In the genomic region with DNA sequence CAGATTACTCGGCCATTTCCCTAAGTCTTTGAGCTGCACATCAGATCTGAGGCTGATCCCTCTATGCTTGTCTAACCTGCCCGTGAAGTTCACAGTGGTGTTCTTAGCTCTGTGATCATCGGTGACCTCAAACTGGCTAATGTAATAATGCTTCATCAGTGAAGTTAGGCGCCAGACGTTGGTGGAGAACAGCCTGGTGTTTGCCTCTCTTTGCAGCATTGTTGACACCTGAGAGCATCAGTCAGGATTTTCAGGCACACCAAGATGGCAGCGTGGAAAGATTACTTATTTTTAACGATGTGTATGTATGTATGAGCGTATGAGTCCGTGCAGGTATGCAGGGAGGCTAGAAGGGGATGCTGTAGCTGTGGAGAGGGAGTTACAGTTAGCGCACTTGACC, we compare ENCODE assay signal across 38 mouse cellular contexts. TPM values are rescaled to one million over a fixed set of nuclear protein-coding genes. Genes with fewer than 3 reads are reported as not detected.
"Had no signal": no experiment of that assay in that cellular context is flagged by ENCODE, and none has a peak within 500 bp of the region (broad histone marks: within the 10 kb centered on the region; RNA-seq: fewer than 3 reads in every experiment).

No protein-coding gene starts in this region.

- H3K9ac ChIP-seq: embryonic facial prominence, embryonic 12.5 days; embryonic facial prominence, embryonic 13.5 days; embryonic facial prominence, embryonic 15.5 days; forebrain, embryonic 12.5 days; forebrain, embryonic 13.5 days; forebrain, embryonic 15.5 days; forebrain, postnatal 0 days had no signal

- H3K4me3 ChIP-seq: embryonic facial prominence, embryonic 10.5 days; embryonic facial prominence, embryonic 12.5 days; embryonic facial prominence, embryonic 13.5 days; embryonic facial prominence, embryonic 15.5 days; erythroblast, embryonic 14.5 days; forebrain, embryonic 10.5 days; forebrain, embryonic 12.5 days; forebrain, embryonic 13.5 days; forebrain, embryonic 15.5 days; gastrocnemius, adult 2 months; heart, adult 2 months had no signal

- H3K27ac ChIP-seq: embryonic facial prominence, embryonic 10.5 days; embryonic facial prominence, embryonic 12.5 days; embryonic facial prominence, embryonic 13.5 days; embryonic facial prominence, embryonic 15.5 days; forebrain, embryonic 10.5 days; forebrain, embryonic 12.5 days; forebrain, embryonic 13.5 days; forebrain, embryonic 15.5 days; gastrocnemius, adult 2 months; heart, adult 2 months had no signal

- H3K4me2 ChIP-seq: embryonic facial prominence, embryonic 12.5 days; embryonic facial prominence, embryonic 13.5 days; embryonic facial prominence, embryonic 15.5 days; forebrain, embryonic 12.5 days; forebrain, embryonic 13.5 days; forebrain, embryonic 15.5 days had no signal

- H3K9me3 ChIP-seq: embryonic facial prominence, embryonic 10.5 days; embryonic facial prominence, embryonic 12.5 days; embryonic facial prominence, embryonic 13.5 days; embryonic facial prominence, embryonic 15.5 days; forebrain, embryonic 10.5 days; forebrain, embryonic 12.5 days; forebrain, embryonic 13.5 days; forebrain, embryonic 15.5 days had no signal

- H3K27me3 ChIP-seq: embryonic facial prominence, embryonic 12.5 days; embryonic facial prominence, embryonic 13.5 days; embryonic facial prominence, embryonic 15.5 days; forebrain, embryonic 12.5 days; forebrain, embryonic 13.5 days; forebrain, embryonic 15.5 days had no signal

- ATAC-seq: forebrain, embryonic 13.5 days; forebrain, embryonic 14.5 days; forebrain, embryonic 15.5 days; forebrain, embryonic 16.5 days; forebrain, postnatal 0 days had no signal

- DNase-seq: cerebellum, adult 2 months; cerebellum, adult 8-10 months; cerebellum, adult 9-10 months; cerebellum, adult 9-11 months; cerebellum, postnatal 10 days; cerebellum, postnatal 14 days; cerebellum, postnatal 25 days; cerebellum, postnatal 36 days; embryo, embryonic 11 days; forebrain, postnatal 0 days; gastrocnemius, adult 2 months; gastrocnemius, postnatal 10 days; gastrocnemius, postnatal 14 days; gastrocnemius, postnatal 25 days; gastrocnemius, postnatal 36 days; heart, adult 18-20 months; heart, adult 2 months had no signal

- H3K36me3 ChIP-seq: embryonic facial prominence, embryonic 12.5 days; embryonic facial prominence, embryonic 15.5 days; forebrain, embryonic 12.5 days; forebrain, embryonic 15.5 days had no signal

RNA-seq across cellular contexts. Expression of gene Gcnt3, which starts 51.8 kb away (rescaled TPM):
- total RNA-seq: common myeloid progenitor, adult 5-6 weeks; forebrain, postnatal 0 days; gastrocnemius, adult 18-20 months; gastrocnemius, adult 2 months; gastrocnemius, adult 8-10 months; gastrocnemius, postnatal 10 days; gastrocnemius, postnatal 14 days; gastrocnemius, postnatal 25 days; gastrocnemius, postnatal 36 days; gastrocnemius, postnatal 4 days; granulocyte monocyte progenitor cell, adult 5-6 weeks; heart, adult 18-20 months; heart, adult 2 months had no signal
- polyA plus RNA-seq: cerebellum, adult 2 months; cortical plate, adult 2 months; embryonic facial prominence, embryonic 10.5 days; embryonic facial prominence, embryonic 11.5 days; embryonic facial prominence, embryonic 12.5 days; erythroblast, embryonic 14.5 days; forebrain, embryonic 10.5 days; forebrain, embryonic 11.5 days; forebrain, embryonic 12.5 days; forebrain, embryonic 13.5 days; forebrain, embryonic 14.5 days; forebrain, embryonic 15.5 days; forebrain, embryonic 16.5 days; forebrain, postnatal 0 days; frontal cortex, adult 2 months; gonadal fat pad, adult 2 months; heart, adult 2 months had no signal
